Mouse (Mus musculus) E14TG2a.4 (cell line): ENCODE results near the gene Mapk8ip3.

Experiments used
- H3K27me3 ChIP-seq: 2 replicates; pipeline ENCODE4 v1.6.1; 2014; ENCODE audit warnings: low read length, control low read depth; ENCODE audit not compliant: insufficient read depth
- H3K36me3 ChIP-seq: 2 replicates; pipeline ENCODE4 v1.6.1; 2014; ENCODE audit warnings: low read length, control low read depth; ENCODE audit not compliant: insufficient read depth
- H3K4me1 ChIP-seq: replicated peaks from 2 replicates; pipeline ENCODE4 v1.6.1; 2014; ENCODE audit warnings: low read depth, low read length, control low read depth
- H3K4me3 ChIP-seq: replicated peaks from 2 replicates; pipeline ENCODE4 v1.5.1; 2014; ENCODE audit warnings: mild to moderate bottlenecking, low read length
- H3K9me3 ChIP-seq: 2 replicates; pipeline ENCODE4 v1.6.1; 2014; ENCODE audit warnings: low read length, control low read depth
- CTCF ChIP-seq: conservative IDR thresholded peaks from 2 replicates; pipeline ENCODE4 v1.5.1; 2014; ENCODE audit warnings: low read length
- NANOG ChIP-seq: IDR thresholded peaks from 2 replicates; pipeline ENCODE4 v1.6.1; 2014; ENCODE audit warnings: borderline replicate concordance, low read length, mixed read lengths
- POU5F1 ChIP-seq: IDR thresholded peaks from 2 replicates; pipeline ENCODE4 v1.6.1; 2014; ENCODE audit warnings: low read length, borderline replicate concordance

The Mapk8ip3 gene

GRCm38 (mm10) chr17:24891321-24891720 is 45.5 kb downstream of the Mapk8ip3 start:
- TF ChIP-seq POU5F1 (no peak), NANOG (no peak), CTCF (no peak)
- Histone ChIP-seq H3K4me1 (peaks cover 73% of the 10 kb centered on the region), H3K27me3 (no peaks in the 10 kb centered on the region), H3K9me3 (no peaks in the 10 kb centered on the region), H3K4me3 (peak overlapping the region; percentile 26; the same call in 1 of the 2 replicates), H3K36me3 (peaks cover 62% of the 10 kb centered on the region)

GRCm38 (mm10) chr17:24890151-24891092 is 46.4 kb downstream of the Mapk8ip3 start:
- Histone ChIP-seq H3K4me3 (no peak overlapping the region), H3K9me3 (no peaks in the 10 kb centered on the region), H3K27me3 (no peaks in the 10 kb centered on the region), H3K36me3 (peaks cover 57% of the 10 kb centered on the region), H3K4me1 (peaks cover 68% of the 10 kb centered on the region)
- no peak for TF ChIP-seq POU5F1

- Histone ChIP-seq H3K27me3 (no peaks in the 10 kb centered on the region), H3K9me3 (no peaks in the 10 kb centered on the region), H3K4me1 (peaks cover 76% of the 10 kb centered on the region), H3K36me3 (peaks cover 69% of the 10 kb centered on the region), H3K4me3 (no peak overlapping the region)
- TF ChIP-seq POU5F1 (no peak), CTCF (no peak), NANOG (no peak)
Measured at GRCm38 (mm10) chr17:24888862-24889261, 47.9 kb downstream of the Mapk8ip3 start.

- TF ChIP-seq POU5F1 (no peak), CTCF (no peak), NANOG (no peak)
- H3K27me3 ChIP-seq = no peaks in the 10 kb centered on the region
- H3K4me1 ChIP-seq = peaks cover 76% of the 10 kb centered on the region
- peak overlapping the region; percentile 100 for H3K4me3 ChIP-seq
- H3K36me3 ChIP-seq = peaks cover 69% of the 10 kb centered on the region
- no peaks in the 10 kb centered on the region for H3K9me3 ChIP-seq
Measured at GRCm38 (mm10) chr17:24887291-24888080, 49.3 kb downstream of the Mapk8ip3 start.

- Histone ChIP-seq H3K4me3 (peak overlapping the region; percentile 100), H3K4me1 (peaks cover 81% of the 10 kb centered on the region), H3K36me3 (peaks cover 69% of the 10 kb centered on the region), H3K9me3 (no peaks in the 10 kb centered on the region), H3K27me3 (no peaks in the 10 kb centered on the region)
- no peak for TF ChIP-seq POU5F1
- TF ChIP-seq NANOG = no peak
- TF ChIP-seq CTCF = no peak
Measured at GRCm38 (mm10) chr17:24886932-24887271, 49.9 kb downstream of the Mapk8ip3 start.

- Histone ChIP-seq H3K4me1 (peaks cover 84% of the 10 kb centered on the region), H3K36me3 (peaks cover 64% of the 10 kb centered on the region), H3K27me3 (no peaks in the 10 kb centered on the region), H3K4me3 (peak within 1 kb of the TSS; percentile 100), H3K9me3 (no peaks in the 10 kb centered on the region)
- no peak for TF ChIP-seq NANOG
- no peak for TF ChIP-seq POU5F1
- TF ChIP-seq CTCF = no peak
Measured at GRCm38 (mm10) chr17:24886134-24886931, 50.4 kb downstream of the Mapk8ip3 start, which contains the start of the genes Nubp2 and Spsb3. Gene Nubp2, minus strand, starts transcription at chr17:24886349. Gene Spsb3, plus strand, starts transcription at chr17:24886643.

- TF ChIP-seq NANOG (no peak), CTCF (no peak)
- Histone ChIP-seq H3K27me3 (no peaks in the 10 kb centered on the region), H3K9me3 (no peaks in the 10 kb centered on the region), H3K4me1 (peaks cover 84% of the 10 kb centered on the region), H3K4me3 (peak overlapping the region; percentile 100), H3K36me3 (peaks cover 58% of the 10 kb centered on the region)
Measured at GRCm38 (mm10) chr17:24885356-24886133, 51.2 kb downstream of the Mapk8ip3 start.
